Mouse (Mus musculus) gastrocnemius, postnatal 36 days (tissue): Measurements from ENCODE around the gene Kcnj6. TPM values are rescaled to one million over a fixed set of nuclear protein-coding genes. Genes with fewer than 3 reads are reported as not detected.

ENCODE experiments used
- DNase-seq, 2 experiments: peaks; one replicate each; pipeline ENCODE4 v3.0.0; 2022
- intact Hi-C: fragments of 180-260 bp; cut with DNase I; formaldehyde crosslinking; loops from one replicate; pipeline ENCODE4 v1.15.1; 2025
- long read RNA-seq, 2 experiments: library from polyadenylated mRNA; stranded (forward); transcript quantifications; one replicate each; pipeline ENCODE4 v2.0.0; 2021
- total RNA-seq, 2 experiments: library from RNA; stranded (reverse); gene quantifications; 2 replicates each; pipeline ENCODE4 v1.2.3; 2021

The Kcnj6 gene
- not detected for total RNA-seq
- long read RNA-seq, experiment 1, result 0 reads
- long read RNA-seq, experiment 2, result 0 reads

DNA sequence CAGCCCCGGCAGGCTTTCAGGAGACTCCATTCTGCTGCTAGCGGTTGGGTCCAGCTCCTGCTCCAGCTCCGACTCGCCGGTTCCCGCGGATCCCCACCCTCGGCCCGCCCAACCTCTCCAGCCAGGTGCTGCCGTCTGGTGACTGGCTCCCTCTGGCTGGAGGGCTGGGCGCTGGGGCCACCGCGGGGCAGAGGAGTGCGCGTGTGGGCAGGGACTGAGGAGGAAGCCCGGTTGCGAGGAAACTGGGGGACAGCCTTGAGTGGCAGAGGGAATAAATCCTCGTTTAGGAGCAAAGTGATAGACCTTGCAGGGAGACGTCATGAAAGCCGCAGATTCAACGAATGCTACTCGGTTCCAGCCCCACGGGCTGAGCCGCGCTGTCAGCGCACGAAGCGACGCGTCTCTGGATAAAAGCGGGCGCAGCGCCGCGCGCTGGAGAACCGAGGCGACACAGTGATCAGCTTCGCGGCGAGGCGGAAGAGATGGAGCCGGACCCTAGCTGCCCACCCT, at the start of gene Kcnj6:
Gene Kcnj6, minus strand, starts transcription at position 362 of the 510 bp plus-strand sequence.
- no peak for DNase-seq
- intact Hi-C loops, result loop anchor here (5.0 kb wide), 1 partner anchor 180 kb away; no protein-coding TSS in a partner anchor

DNA sequence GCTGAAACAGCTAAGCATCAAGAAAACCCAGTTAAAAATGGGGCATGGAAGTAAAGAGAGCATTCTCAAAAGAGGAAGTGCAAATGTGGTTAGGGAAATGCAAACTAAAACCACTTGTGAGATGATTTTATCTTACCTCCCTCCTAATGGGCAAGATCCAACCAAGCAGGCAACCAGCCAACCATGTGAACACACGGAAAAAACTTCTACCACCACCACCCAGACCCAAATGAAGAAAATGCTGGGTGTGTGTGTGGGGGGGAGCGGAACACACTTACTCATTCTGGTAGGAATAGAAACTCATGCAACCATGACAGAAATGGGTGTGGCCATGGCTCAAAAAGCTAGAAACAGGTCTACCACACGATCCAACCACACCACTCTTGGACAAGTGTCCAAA, 12.4 kb upstream of the Kcnj6 start:
- intact Hi-C loops, result no loop called here
- no peak for DNase-seq

DNA sequence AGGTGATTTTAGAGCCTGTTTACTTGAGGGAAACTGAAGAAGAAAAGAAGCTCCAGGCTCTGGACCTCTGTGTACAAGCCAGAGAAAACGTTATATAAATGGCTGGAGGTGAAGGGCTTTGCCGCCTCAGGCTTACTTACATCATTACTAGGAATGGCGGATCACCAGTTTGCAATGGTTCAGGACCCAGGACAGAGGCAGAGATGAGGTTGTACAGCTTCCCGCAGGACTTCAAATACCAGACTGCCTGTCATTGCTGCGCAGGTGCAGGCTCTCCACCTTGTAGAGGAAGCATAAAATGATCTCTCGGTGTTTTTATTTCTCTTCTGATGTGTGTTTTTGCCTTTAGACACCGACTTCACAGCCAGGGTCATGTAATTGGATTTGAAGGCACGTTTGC, 7.1 kb upstream of the Kcnj6 start:
- intact Hi-C loops, result no loop called here
- no peak for DNase-seq

DNA sequence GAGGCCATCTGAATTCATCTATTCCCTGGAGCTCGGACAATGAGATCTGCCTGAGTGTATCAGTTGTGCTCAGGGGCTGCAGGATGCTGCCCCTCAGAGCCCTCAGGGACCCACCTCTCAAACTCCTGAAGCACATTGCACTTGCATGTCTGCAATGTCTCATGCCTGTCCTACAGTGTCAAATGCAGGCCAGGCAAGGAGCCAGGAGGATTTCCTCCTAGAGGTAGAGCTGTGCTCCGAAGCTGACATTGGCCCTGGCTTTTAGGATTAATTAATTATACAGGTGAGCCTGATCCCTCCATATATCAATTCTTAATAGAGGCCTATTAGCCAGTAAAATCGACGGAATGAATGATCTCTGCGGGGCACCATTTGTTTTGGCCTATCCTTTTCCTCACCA, 2.0 kb upstream of the Kcnj6 start:
- intact Hi-C loops, result loop anchor here (5.0 kb wide), 1 partner anchor 182 kb away; no protein-coding TSS in a partner anchor
- no peak for DNase-seq

DNA sequence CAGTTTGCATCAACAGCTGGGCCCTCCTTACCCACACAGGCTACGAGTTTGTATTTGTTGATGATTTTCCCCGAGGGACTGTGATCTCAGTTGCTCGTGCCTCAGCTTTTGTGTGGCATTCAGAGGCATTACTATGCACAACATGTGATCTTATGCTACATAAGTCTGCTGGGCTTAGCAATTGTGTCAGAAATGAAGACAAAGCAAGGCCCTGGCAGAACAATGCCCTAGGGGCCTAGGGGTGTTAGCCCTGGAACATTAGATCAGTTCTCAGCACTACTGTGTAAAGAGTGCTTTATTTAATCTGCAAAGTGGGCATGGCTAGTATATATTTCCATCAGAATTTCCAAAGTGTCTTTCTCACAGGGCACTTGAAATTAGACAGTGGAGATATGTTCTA, 1.5 kb upstream of the Kcnj6 start:
- intact Hi-C loops, result loop anchor here (5.0 kb wide), 1 partner anchor 182 kb away; no protein-coding TSS in a partner anchor
- DNase-seq, result no peak

DNA sequence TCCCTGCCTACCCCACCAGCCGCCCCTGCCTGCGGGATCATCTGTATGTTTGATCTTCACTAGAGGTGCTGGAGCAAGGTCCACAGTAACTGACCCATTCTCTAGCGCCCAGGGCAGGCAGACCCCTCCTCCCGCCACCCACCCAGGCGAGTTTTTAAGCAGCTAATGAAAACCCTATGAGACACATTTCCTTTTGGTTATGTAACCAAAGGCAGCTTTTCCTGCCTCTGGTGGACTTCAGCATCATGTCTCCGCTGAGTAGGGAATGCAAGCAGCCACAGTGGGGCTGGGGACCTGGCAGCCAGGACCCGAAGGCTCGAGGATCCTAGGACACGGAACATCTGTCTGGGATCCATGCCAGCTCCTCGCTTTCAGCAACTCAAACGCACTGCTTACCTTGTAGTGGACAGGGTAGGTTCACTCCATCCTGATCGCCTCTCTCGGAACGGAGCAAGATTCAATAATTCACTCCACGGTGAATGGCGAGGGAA, 665 bp downstream of the Kcnj6 start:
- intact Hi-C loops, result loop anchor here (5.0 kb wide), 1 partner anchor 180 kb away; no protein-coding TSS in a partner anchor
- DNase-seq, result no peak

DNA sequence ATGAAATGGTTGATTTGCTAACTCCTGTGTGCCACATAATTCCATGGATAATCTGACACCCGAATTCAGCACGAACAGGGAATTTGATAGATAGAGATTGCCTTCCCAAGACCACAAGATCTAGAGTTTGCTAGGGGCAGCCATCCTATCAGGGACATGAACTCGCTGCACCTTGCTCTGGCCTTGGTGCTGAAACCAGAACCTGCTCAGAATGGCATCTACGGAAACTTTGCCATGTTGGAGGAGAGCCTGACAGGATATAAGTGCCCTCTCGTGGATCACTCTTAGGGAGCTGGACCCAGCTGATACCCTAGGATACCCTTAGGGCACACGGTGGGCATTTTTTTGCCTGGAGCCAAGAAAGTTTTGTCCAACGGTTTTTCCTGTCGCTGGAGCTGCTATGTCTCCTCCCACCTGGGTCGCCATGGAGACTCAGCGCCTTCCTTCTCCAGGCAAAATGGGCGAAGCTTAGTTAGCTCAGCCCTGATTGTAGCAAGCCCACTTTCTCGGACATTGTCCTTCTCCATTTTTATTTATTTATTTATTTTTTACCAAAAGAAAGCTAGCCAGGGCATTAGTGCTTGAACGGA, 1.9 kb downstream of the Kcnj6 start:
- DNase-seq, result no peak
- intact Hi-C loops, result loop anchor here (5.0 kb wide), 1 partner anchor 178 kb away; no protein-coding TSS in a partner anchor

DNA sequence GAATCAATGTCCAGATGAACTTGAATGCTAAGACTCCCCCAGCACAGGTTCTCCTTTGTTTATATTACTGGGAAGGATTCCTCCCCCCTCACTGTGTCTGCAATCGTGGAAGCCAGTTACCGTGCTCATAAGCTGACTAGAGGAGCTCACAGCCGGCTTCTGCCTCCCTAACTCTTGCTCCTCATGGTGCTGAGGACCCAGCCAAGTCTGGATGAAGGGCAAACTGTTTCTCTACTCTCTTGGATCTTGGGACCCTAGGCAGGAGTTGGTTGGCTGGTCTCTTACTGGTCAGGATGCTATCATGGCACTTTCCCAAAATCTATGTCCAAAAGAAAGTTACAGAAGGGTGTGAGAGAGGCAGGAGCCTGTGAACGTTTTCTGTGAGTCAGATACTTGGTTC, 2.6 kb downstream of the Kcnj6 start:
- no peak for DNase-seq
- intact Hi-C loops, result loop anchor here (5.0 kb wide), 1 partner anchor 178 kb away; no protein-coding TSS in a partner anchor

DNA sequence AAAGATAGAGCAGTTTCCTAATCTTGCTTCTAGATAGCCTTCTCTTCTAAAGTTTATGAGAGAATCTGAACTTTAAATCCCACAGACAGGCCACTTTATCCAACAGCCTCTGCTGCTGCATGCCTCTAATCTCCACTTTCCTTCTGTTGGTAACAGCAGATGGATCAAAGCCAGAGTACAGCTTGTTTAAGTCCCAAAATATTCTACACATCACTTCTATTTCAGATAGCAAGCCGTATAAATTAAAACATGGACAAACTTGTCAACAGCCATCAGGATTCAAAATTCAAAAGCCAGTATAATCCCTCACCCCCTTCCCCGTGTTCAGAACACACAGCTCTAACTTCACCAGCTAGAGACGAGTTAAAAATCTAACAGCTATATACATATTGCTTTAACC, 3.4 kb downstream of the Kcnj6 start:
- intact Hi-C loops, result no loop called here
- no peak for DNase-seq

DNA sequence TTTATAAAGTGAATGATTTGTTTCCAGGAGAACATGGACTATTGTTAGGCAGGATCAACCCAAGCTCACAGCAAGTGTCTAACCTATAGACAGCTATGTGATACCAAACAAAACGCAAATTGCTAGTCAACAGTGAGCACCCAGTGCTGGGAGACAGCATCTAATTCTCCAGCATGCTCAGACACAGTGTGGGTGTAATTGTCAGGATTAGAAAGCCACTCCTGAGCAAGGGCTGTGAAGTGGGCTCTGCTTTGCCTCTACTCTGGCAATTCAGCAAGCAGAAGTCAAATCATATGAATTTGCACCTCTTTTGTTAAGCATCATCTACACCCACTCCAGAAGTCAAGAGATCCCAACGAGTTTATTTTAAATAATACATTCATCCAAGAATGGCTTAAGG, 7.4 kb downstream of the Kcnj6 start:
- DNase-seq, result no peak
- intact Hi-C loops, result no loop called here

DNA sequence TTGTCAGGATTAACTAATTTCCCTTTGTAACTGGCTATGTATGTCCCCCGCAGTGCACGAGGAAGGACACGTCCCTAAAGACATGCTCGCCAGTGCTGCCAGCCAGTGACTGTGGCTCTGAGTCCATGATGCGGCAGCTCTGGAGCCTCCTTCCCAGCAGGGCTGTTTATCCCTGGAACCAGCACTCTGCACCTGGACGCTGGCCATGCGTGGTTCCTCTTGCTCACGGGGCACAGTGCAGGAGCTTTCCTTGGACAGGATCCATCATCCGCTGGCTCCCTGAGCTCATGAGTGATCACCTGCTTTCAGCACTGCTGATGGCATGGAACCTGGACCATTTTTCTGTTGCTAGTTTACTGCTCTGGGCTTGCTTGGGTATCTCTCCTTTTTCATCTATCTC, 10.8 kb downstream of the Kcnj6 start:
- no peak for DNase-seq
- intact Hi-C loops, result no loop called here

DNA sequence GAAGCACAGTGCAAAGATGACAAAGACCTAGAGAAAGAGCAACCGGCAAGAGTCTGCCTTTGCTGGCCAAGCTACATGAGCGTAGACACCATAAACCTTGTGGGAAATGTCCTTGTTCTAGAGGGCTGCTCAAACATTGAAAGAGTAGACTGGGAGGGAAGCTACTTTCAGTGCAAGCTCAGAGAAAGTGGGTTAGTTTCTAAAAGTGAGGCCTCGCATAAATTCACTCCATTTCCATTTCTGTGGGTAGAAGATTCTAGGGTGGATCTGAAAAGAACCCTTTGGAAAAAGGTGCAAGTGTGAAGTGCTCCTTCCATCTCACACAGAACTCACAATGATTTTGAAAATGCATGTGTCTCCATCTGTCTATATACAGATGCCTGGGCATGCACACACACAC, 13.2 kb downstream of the Kcnj6 start:
- DNase-seq, result no peak
- intact Hi-C loops, result no loop called here

DNA sequence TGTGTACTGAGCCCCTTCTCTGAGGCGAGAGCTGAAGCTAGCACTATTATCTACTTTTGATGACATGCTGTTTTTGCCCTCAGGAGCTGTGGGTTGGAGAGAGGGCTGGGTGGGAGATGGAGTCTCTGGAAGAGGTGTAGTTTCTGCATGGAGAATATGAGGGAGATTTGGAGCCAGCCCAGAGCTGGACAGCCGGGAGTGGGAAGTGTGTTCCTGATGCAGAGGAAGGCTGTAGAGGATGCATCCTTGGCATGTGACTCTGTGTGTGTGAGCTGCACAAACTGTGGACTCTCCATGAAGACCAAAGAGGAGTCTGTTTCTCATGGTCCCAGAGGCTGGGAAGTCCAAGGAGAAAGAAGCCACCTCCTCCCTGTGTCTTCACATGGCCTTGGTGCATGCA, 17.1 kb downstream of the Kcnj6 start:
- no peak for DNase-seq
- intact Hi-C loops, result no loop called here

DNA sequence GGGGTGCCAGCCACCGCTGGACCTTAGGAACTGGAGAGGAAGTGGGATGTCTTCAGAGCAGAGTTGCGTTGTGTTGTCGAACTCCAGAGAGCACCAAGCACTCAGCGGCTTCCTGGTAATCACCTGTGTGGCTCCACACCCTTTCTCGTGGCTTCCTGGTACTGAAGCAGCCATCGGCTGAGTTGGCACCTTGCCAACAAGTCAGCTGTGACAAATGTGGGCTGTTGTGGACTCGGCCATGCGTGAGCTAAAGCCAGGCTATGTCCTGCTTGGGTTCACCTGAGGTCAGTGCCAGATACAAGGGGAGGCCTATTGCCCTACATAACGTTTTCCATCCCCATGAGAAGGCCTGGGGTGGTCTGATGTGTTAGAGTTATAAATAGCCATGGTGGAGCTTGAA, 18.0 kb downstream of the Kcnj6 start:
- intact Hi-C loops, result no loop called here

DNA sequence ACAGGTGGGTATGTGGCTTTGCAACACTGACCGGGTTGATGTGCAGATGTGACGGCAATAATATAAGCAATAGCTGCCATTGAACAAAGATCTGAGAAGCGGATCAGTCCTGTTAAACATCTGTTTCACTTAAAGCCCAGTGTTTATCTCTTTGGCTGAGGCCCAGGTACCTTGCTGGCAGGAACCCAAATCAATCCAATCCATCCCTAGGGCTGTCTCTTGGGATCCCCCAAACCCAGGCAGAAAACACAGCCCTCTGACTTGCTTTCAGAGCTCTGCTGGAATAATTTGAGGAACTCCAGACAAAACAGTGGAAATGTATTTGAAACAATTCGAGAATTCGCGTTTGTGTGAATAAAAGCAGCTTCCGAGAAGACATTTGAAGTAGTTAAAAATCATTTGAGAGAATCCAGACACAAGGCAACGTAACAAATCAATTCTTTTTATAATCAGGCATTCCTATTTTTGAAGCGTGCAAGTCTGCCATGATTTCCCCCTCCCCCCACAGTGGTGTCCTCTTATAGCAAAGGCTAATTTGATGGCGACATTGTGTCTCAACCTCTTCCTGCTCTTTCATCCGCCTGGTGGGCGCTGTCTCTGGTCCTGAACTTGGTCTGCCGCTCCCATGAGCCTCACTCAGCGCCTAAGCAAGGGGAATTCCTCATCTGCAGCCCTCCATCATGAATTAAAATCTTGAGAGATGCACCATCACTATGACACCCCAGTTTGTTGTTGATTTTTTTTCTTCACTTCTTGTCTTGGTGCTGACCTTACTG, 25.2 kb downstream of the Kcnj6 start:
- DNase-seq, result no peak
- intact Hi-C loops, result no loop called here

More for the DNA sequence above, 18.0 kb downstream of the Kcnj6 start:
- no peak for DNase-seq

DNA sequence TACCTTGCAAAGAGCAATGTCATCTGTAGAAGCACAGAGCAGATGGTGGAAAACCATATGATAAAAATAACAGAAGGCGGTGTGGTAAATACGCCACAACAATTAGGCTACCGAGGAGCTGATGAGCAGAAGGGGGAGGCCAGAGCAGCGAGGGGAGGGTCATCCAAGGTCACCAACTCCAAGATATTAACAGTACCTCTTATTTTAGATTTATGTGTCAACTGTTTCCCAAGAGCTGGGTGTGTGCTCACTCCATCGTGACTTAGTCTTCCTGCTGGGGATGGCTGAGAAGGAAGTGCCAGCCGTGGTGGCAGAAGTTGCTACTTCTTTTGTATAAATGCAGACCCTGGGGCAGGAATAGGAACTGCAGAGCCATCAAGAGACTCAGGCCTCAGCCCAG, 28.6 kb downstream of the Kcnj6 start:
- intact Hi-C loops, result no loop called here
- no peak for DNase-seq

DNA sequence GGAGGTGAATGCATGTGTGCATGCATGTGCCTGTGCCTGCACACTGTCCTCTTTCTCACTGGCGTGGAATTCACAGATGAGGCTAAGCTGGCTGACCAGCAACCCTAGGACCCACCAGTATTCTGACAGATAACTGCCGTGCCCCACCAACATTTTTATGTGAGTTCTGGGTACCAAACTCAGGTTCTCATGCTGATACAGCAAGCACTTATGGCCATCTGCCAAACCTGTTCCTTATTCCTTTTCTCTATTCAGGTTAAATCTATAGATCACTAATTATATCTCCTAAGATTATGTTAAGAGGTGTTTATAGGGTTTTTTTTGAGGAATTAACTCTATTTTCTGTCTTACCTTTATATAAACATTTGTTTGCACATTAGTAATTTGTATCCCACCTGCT, 29.0 kb downstream of the Kcnj6 start:
- no peak for DNase-seq
- intact Hi-C loops, result no loop called here

DNA sequence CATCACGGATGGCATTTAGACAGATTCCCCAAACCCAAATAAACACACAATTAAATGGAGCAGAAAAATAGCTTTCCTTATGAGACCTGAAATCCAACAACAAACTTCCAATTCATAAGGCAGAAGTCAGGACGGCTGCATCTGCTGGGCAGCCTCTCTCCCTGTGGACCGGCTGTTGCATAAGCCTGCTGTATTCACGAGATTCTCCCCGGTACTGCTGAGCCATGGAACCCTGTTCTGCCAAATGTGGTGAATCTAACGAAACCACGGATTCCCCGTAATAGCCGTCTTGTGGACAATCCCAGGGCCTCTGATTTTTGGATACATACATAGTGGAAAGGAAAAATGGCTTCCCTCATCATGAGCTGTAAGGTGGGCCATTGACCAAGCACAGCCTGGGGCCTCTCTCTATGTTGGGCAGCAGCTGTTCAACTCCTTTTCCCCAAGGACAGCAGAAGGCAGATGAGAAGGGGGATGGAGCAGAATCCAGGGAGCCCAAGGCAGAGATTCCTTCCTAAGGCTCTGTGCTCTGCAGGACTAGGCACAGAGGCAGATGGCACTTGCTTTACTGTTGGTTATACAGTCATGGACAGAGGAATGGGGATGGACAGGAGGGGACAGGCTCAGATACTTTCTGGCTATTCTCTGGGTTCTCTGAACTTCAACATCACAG, 40.2 kb downstream of the Kcnj6 start:
- DNase-seq, result no peak
- intact Hi-C loops, result no loop called here

DNA sequence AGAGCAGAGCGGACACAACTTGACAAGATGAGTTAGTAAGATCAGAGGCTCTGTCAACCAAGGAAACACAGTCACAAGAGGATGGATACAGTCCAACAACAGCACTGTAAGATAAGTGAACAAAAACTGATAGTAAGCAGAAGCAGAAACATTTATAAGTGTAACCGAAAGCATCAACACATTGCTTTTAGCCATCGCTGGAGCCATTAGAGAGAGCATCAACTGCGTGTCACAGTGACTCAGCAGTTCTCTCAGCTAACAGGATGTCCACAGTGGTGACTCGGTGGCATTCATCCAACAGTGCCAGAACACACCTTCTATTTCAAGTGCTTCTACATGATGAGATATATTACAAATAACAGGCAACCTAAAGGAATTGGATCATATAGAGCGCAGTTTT, 41.1 kb downstream of the Kcnj6 start:
- intact Hi-C loops, result no loop called here
- no peak for DNase-seq

DNA sequence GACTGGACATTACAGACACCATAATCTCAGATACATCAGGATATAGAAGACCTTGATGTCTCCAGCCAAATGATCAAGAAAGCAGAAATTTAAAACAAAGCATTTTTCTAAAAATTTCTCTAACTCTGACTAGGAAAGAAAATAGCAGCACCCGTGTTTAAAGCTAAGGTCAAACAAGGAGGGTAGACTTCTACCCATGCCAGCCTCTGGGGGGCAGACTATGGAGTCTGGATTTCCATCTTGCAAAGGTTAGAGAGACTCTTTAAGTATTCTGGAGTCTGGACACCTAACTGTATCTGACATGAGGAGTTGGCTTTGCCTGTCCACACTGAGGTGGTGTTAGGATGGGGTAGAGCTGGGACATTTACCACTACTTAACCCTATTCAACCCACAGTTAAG, 44.2 kb downstream of the Kcnj6 start:
- no peak for DNase-seq
- intact Hi-C loops, result no loop called here

DNA sequence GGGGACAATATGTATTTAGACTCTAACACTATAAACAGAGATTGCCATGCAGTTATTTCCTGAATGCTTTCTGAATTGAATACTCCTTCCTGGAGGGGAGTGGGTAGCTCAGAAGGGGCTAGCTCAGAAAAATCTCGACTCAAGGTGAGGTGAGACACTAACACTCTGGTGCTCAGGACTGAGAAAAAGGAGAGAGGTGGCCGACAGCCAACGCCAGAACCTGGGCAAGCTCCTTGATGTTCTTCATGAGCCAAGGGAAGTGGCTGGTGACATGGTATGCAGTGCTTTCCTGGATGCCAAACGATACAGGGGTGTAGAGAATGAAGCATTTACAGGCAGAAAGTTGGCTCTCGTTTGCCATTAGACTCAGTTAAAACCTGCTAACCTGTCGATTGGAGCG, 48.3 kb downstream of the Kcnj6 start:
- intact Hi-C loops, result no loop called here
- no peak for DNase-seq
